Mouse (Mus musculus) midbrain, embryonic 14.5 days (tissue): ENCODE results near the gene H2afy. TPM values are rescaled to one million over a fixed set of nuclear protein-coding genes. Genes with fewer than 3 reads are reported as not detected.

Experiments used
- ATAC-seq: fragments of 200-750 bp; cut with Nextera tagmentation; 2 replicates; pipeline ENCODE4 v1.8.0; 2017; ENCODE audit warnings: moderate number of reproducible peaks, moderate library complexity; ENCODE audit not compliant: low FRiP score, low TSS enrichment
- DNase-seq: peaks from one replicate; pipeline ENCODE4 v3.0.0-alpha.2; 2015
- H3K27ac ChIP-seq: fragments of 300-500 bp; sonication (generic); replicated peaks from 2 replicates; pipeline ENCODE4 v1.5.1; 2014; ENCODE audit warnings: mild to moderate bottlenecking, low read depth, low read length, moderate library complexity
- H3K27me3 ChIP-seq: fragments of 300-500 bp; sonication (generic); 2 replicates; pipeline ENCODE4 v1.6.1; 2014; ENCODE audit warnings: low read length, control low read depth, mixed read lengths; ENCODE audit not compliant: control insufficient read depth, insufficient read depth
- H3K36me3 ChIP-seq: fragments of 300-500 bp; sonication (generic); 2 replicates; pipeline ENCODE4 v1.6.1; 2014; ENCODE audit warnings: low read length, control low read depth; ENCODE audit not compliant: control insufficient read depth, insufficient read depth
- H3K4me1 ChIP-seq: fragments of 300-500 bp; sonication (generic); 2 replicates; pipeline ENCODE4 v1.6.1; 2014; ENCODE audit warnings: mild to moderate bottlenecking, antibody characterized with exemption, low read length, control low read depth; ENCODE audit not compliant: control insufficient read depth, insufficient read depth
- H3K4me2 ChIP-seq: fragments of 300-500 bp; sonication (generic); 2 replicates; pipeline ENCODE4 v1.6.1; 2014; ENCODE audit warnings: mild to moderate bottlenecking, low read length, moderate library complexity
- H3K4me3 ChIP-seq: fragments of 300-500 bp; sonication (generic); replicated peaks from 2 replicates; pipeline ENCODE4 v1.5.1; 2014; ENCODE audit warnings: low read depth, low read length
- H3K9ac ChIP-seq: fragments of 300-500 bp; sonication (generic); replicated peaks from 2 replicates; pipeline ENCODE4 v1.6.1; 2014; ENCODE audit warnings: mild to moderate bottlenecking, low read length, moderate library complexity
- H3K9me3 ChIP-seq: fragments of 300-500 bp; sonication (generic); 2 replicates; pipeline ENCODE4 v1.6.1; 2016; ENCODE audit warnings: low read length, control low read depth, mixed read lengths; ENCODE audit not compliant: control insufficient read depth
- WGBS: fragments of 180-500 bp; shearing (Covaris S2); extraction: QIAGEN DNeasy Blood & Tissue Kit; methylation state at CpG from one replicate; pipeline ENCODE4 v1.1.7; 2014; 5-methylcytosine and 5-hydroxymethylcytosine counted together
- polyA plus RNA-seq: library from polyadenylated mRNA; unstranded; fragments of >200 nt; fragmentation: Nextera tagmentation; extraction: Ambion mirVana; gene quantifications from 2 replicates; pipeline ENCODE4 v1.2.1, GENCODE M21; 2014

H2afy gene
- polyA plus RNA-seq, 1 experiment from 2014 or later, result 355 TPM

- DNase-seq (peak; percentile 92), ATAC-seq (peak; percentile 86)
- no peaks in the 10 kb centered on the region for H3K36me3 ChIP-seq
- peak overlapping the region; percentile 75 for H3K4me2 ChIP-seq
- no peaks in the 10 kb centered on the region for H3K27me3 ChIP-seq
- peak overlapping the region; percentile 89 for H3K27ac ChIP-seq
- peaks cover 24% of the 10 kb centered on the region for H3K4me1 ChIP-seq
- H3K9me3 ChIP-seq, result no peaks in the 10 kb centered on the region
- 1% methylated on average over 78 of the region's 89 CpGs for WGBS
- H3K9ac ChIP-seq, result peak overlapping the region; percentile 93
- H3K4me3 ChIP-seq, result peak overlapping the region; percentile 93
Measured at GRCm38 (mm10) chr13:56135231-56136052, 719 bp downstream of the H2afy start.

GRCm38 (mm10) chr13:56134631-56135181 is 1.5 kb downstream of the H2afy start:
- ATAC-seq (peak; percentile 41), DNase-seq (peak; percentile 51)
- Histone ChIP-seq H3K4me3 (peak overlapping the region; percentile 93), H3K27ac (peak overlapping the region; percentile 89), H3K36me3 (no peaks in the 10 kb centered on the region), H3K9me3 (no peaks in the 10 kb centered on the region), H3K27me3 (no peaks in the 10 kb centered on the region), H3K4me2 (peak overlapping the region; percentile 75), H3K4me1 (peaks cover 24% of the 10 kb centered on the region), H3K9ac (peak overlapping the region; percentile 93)
- under 1% methylated on average over 50 of the region's 50 CpGs for WGBS

DNA sequence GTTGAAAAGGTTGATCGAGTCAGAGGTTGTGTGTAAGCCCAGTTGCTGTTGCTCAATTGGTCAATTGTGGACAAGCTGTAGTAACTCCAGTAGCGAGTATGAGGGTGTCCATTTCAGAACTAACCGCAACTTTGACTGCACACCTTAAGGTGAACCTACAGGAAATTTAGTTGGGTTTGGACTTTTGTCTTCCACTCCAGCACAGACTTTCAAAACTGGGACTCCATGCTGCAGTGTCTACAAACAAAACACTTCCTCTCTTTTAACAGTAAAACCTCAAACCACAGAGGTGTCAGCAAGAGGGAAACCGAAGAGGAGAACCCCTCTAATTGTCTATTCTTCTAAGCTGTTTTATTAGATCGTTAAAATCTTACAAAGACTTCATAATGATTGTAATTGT is 2.1 kb downstream of the H2afy start:
- H3K9ac ChIP-seq, result peak overlapping the region; percentile 93

GRCm38 (mm10) chr13:56132941-56133340 is 3.2 kb downstream of the H2afy start:
- ATAC-seq (no peak), DNase-seq (no peak)
- Histone ChIP-seq H3K9ac (no peak overlapping the region), H3K27ac (no peak overlapping the region), H3K4me3 (no peak overlapping the region), H3K36me3 (peaks cover 5% of the 10 kb centered on the region), H3K4me2 (peak overlapping the region; percentile 75; the same call in 1 of the 2 replicates), H3K27me3 (no peaks in the 10 kb centered on the region), H3K9me3 (no peaks in the 10 kb centered on the region), H3K4me1 (peaks cover 24% of the 10 kb centered on the region)
- 87% methylated on average over 7 of the region's 7 CpGs for WGBS

More for the DNA sequence above, 2.1 kb downstream of the H2afy start:
- Histone ChIP-seq H3K4me1 (peaks cover 24% of the 10 kb centered on the region), H3K4me3 (peak overlapping the region; percentile 93), H3K4me2 (peak overlapping the region; percentile 75), H3K27ac (no peak overlapping the region), H3K36me3 (no peaks in the 10 kb centered on the region), H3K9me3 (no peaks in the 10 kb centered on the region), H3K27me3 (no peaks in the 10 kb centered on the region)
- no peak for DNase-seq
- ATAC-seq, result no peak
- WGBS, result 54% methylated on average over 5 of the region's 5 CpGs

DNA sequence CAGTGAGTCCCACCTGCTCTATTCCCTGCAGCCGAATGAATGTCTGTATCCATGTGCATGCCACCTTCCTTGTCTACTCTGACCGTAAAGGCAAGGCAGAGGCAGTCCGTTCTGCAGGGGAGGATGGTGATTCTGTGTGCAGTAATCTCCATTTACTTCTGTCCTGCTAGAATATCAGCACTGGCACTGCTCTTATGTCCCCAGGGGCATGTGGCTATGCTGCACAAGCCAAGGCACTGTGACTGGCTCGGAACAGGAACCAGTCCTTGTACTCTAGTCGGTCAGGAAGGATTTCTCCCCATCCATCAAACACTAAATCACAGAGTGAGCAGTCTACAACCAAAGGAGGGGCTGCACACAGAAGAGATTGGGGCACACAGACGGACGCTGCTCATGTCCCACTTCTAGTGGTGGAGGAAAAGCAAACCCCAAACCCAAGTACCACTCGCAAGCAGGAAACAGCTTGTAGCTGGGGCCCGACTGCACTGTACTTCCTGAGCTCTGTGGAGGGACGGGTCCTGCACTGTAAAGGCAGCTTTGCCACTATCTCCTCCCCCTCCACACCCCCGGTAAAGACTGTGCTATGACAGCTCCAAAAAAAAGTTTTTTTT is 3.7 kb downstream of the H2afy start:
- WGBS, result 90% methylated on average over 11 of the region's 11 CpGs
- DNase-seq (no peak), ATAC-seq (no peak)
- Histone ChIP-seq H3K4me2 (no peak overlapping the region), H3K4me3 (no peak overlapping the region), H3K36me3 (peaks cover 10% of the 10 kb centered on the region), H3K9ac (no peak overlapping the region), H3K27ac (no peak overlapping the region), H3K4me1 (peaks cover 24% of the 10 kb centered on the region), H3K9me3 (no peaks in the 10 kb centered on the region), H3K27me3 (no peaks in the 10 kb centered on the region)

DNA sequence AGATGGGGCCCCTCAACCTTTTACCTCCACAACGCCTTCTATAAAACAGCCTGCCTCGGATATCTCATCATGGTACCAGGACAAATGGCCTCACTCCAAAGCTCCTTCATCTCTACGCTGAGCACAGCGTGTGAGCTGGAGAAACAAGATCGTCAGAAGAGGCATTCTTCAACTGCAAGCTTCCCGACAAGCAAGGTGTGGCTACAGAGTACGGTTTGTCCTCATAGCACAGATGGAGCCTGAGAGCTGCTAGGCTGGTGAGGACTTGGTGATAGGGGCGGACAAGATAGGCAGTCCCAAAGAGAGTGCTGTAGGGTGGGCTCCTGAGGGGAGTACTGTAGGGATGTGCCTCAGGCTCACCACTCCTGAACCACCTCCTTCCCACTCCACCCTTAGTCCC is 5.6 kb downstream of the H2afy start:
- Histone ChIP-seq H3K4me1 (peaks cover 19% of the 10 kb centered on the region), H3K27me3 (no peaks in the 10 kb centered on the region), H3K9ac (no peak overlapping the region), H3K4me2 (no peak overlapping the region), H3K36me3 (peaks cover 29% of the 10 kb centered on the region), H3K27ac (no peak overlapping the region), H3K9me3 (no peaks in the 10 kb centered on the region), H3K4me3 (no peak overlapping the region)
- ATAC-seq, result no peak
- no peak for DNase-seq
- 92% methylated on average over 8 of the region's 8 CpGs for WGBS

GRCm38 (mm10) chr13:56129578-56129977 is 6.6 kb downstream of the H2afy start:
- WGBS, result 97% methylated on average over 3 of the region's 3 CpGs
- DNase-seq (no peak), ATAC-seq (no peak)
- Histone ChIP-seq H3K9ac (no peak overlapping the region), H3K4me2 (no peak overlapping the region), H3K36me3 (peaks cover 39% of the 10 kb centered on the region), H3K9me3 (no peaks in the 10 kb centered on the region), H3K27me3 (no peaks in the 10 kb centered on the region), H3K27ac (no peak overlapping the region), H3K4me1 (peaks cover 19% of the 10 kb centered on the region), H3K4me3 (no peak overlapping the region)

DNA sequence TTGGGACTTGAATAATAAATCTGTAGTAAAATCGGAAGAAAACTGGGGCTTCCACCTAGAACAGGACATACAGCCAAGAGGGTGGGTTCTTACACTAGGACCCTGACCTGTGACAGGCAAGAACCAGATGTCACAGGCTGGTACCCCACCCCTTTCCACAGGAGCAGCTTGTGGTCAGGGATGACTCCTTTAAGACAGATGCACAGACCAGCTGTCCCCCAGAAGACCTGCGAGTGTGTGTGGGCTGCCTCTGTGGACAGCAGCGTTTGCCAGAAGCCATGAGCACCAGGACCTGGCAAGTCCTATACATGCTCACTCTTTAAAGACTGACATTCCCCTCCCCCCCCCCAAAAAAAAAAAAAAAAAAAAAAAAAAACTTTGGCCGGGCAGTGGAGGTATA is 7.1 kb downstream of the H2afy start:
- peaks cover 16% of the 10 kb centered on the region for H3K4me1 ChIP-seq
- H3K9me3 ChIP-seq, result no peaks in the 10 kb centered on the region
- no peak overlapping the region for H3K9ac ChIP-seq
- ATAC-seq, result no peak
- H3K4me2 ChIP-seq, result no peak overlapping the region
- WGBS, result 94% methylated on average over 4 of the region's 4 CpGs
- no peaks in the 10 kb centered on the region for H3K27me3 ChIP-seq
- no peak overlapping the region for H3K27ac ChIP-seq
- no peak for DNase-seq
- H3K36me3 ChIP-seq, result peaks cover 45% of the 10 kb centered on the region
- no peak overlapping the region for H3K4me3 ChIP-seq
